Mouse (Mus musculus) Muller cell, postnatal 12 days (primary cell): ENCODE results near the gene Nubp1.

Experiments used
- DNase-seq: peaks from one replicate; pipeline ENCODE4 v3.0.0-alpha.2; 2015; ENCODE audit errors: inconsistent ontology term

Gene Nubp1

DNA sequence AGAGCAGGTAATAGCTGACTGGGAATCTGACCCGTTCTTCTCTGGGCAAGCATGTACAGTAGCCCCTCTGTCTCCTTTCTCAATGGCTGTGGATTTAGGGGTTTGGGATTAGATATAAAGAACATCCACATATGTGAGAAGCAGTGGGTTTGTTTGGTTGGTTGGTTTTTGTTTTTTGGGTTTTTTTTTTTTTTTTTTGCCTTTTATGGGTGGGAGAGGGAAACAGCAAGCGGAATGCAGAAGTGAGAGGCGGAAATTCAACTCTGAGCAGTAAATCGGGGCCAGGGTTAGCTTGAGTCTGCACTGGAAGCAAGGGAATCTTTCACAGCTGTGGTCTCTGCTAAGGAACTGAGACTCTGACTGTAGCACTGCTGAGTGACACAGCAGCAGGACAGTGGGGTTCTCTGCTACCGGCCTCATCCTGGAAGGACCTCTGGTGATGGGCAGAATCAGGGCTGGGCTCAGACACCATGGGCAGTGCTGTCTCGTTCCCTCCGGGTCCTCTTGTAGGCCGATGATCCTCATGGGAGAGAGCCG, 6.0 kb downstream of the Nubp1 start:
- no peak for DNase-seq

DNA sequence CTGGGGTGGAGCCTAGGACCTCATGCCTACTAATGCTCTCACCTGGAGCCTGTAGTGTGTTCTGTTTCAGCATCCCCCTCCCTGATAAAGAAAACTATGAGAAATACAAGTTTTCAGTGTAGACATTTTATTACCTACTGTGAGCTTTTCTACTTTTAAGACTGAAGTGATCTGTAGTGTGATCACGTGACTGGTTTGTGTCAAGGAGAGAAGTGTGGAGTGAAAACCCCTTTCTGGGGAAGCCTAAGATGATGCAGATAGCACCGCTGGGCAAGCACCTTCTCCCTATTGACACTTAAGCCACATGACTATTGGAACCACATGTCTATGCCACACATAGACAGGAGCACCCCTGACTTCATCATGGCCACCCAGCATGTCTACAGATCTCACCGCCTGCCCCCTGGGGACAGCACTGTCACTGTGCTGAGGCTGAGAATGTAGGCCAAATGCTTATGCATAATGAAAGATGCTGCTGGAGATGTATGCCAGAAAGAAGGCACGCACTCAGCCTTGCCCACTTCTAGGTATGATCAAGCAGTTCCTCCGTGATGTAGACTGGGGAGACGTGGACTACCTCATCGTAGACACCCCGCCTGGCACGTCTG, 8.8 kb downstream of the Nubp1 start:
- no peak for DNase-seq

DNA sequence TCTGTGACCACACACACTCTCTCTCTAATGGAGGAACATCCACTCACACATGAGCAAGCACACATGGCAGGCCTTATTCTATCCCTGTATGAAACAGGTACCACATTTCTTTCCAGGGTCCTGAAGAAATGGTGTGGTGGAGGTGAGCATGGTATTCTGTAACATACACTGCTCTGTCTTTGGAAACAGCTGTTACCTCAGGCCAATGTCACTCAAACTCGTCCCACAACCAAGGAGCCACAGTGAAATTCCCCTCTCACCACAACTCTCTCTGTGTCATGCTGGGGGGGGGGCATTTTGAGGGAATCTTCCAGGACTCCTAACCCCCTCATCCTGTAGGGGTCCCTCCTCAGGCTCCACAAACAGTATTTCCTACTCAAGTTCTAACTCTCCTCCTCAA, 20.2 kb downstream of the Nubp1 start:
- DNase-seq, result no peak

DNA sequence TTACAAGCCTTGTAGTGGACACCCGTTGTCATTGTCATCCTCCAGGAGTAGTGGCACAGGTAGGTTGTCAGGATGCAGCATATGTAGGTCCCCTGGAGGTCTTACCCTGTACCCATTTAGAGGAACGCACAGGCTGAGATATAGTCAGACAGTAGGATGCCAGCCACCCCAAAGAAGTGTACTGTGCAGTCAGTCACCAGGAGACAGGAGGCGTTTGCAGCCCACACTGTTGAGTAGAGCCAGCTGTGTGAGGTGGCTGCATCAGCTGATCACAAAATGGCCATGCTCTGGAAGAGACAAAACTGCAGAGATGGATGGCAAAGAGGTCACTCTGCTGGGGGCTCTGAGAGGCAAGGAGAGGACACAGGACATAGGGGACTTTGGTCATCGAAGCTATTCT, 20.6 kb downstream of the Nubp1 start:
- no peak for DNase-seq

DNA sequence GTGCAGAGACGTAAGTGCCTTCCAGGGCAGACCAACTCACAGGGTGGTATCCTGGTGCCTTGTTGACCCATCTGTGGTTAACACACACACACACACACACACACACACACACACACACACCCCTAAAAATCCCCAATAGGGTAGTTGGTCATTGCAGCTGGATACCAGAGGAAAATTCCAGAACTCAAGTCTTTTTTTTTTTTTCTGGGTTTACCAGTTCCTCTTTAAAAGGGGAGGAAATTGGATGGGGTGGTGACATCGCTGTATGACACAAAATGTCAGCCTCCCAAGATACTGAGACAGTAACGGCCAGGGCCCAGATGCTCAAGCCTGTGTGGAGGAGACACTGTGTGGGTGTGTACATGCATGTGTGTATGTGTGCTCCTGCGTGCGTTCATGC, 21.6 kb downstream of the Nubp1 start:
- no peak for DNase-seq

DNA sequence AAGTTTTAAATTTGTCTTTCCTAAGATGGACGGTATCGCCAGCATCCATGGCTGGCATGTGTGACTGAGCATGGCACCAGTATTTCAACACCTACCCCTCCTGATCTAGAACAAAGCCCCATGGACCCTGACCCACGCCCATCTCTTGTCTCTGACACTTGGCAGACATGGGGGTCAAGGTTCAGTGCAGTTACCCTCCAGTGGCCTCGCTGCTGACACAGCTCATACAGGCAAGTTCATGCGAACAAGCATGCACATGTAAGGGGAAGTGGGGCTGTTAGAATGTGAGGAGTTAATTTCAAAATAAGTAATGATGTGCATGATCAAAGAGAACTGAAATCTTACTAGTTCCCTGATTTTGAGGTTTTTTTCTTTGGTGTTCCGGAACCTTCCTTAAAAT, 24.4 kb downstream of the Nubp1 start:
- no peak for DNase-seq

DNA sequence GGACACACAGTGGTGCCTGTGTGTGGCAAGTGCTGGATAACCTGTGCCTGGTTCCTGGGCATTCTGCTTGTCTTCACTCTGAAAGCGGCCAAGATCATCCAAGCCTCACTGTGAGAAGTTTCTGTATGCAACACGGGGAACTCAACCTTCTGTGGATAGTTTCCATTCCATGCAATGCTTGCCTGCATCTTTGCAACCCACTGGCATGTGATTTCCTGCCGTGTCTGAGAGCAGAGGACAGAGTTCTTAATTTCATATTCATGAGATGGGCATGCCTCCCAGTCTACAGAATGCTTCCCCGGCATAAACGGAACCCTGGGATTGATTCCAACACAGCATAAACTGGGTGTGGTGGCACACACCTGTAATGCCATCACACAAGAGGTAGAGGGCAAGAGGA, 26.3 kb downstream of the Nubp1 start:
- DNase-seq, result no peak

DNA sequence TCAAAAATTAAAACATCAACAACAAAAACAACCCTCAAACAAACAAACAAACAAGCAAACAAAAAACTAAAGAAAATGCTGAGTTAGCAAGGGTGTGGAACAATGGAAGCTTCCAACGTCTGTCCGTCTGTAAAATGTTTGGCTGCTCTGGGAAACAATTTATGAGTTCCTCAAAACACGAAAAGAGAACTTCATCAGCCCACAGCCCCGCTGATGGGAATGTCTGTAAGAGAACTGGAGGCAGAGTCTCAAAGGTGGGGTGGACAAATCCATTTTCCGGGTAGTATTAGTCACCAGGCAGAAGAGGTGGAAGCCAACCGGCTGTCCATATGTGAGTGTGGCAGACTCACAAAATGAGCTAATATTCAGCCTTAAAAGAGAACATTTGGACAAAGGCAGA, 29.6 kb downstream of the Nubp1 start:
- DNase-seq, result no peak

DNA sequence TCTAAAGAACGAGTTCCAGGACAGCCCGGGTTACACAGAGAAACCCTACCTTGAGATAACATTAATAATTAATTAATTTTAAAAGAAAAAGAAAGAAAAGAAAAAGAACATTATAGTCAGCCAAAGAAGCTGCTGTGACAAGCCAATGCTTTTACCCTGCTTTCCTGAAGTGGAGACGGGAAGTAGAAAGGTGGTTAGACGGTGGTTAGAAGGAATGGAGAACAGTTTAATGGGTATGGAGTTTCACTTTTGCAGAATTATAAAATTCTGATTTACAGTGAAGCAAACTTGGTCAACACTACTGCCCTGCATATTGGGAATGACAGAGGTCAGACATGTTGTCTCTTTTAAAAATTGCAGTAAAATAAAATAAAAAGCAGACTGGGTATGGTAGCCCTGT, 30.0 kb downstream of the Nubp1 start:
- DNase-seq, result no peak

DNA sequence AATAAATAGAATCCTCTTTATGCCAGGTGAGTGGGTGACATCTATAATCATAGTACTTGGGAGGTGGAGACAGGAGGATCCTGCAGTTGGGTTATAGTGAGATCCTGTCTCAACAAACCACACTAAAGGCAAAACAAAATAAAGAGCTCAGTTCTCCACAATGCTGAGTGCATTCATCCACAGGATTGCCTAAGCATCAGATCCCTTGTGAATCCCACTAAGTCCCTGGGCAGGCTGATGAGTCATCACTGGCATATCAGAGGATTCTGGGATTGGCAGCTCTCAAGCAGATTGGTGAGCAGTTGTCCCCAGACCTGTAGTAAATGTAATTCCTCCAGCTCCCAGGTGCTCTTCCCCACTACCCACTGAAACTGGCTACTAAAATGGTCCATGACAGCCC, 32.0 kb downstream of the Nubp1 start:
- DNase-seq, result peak; percentile 62

DNA sequence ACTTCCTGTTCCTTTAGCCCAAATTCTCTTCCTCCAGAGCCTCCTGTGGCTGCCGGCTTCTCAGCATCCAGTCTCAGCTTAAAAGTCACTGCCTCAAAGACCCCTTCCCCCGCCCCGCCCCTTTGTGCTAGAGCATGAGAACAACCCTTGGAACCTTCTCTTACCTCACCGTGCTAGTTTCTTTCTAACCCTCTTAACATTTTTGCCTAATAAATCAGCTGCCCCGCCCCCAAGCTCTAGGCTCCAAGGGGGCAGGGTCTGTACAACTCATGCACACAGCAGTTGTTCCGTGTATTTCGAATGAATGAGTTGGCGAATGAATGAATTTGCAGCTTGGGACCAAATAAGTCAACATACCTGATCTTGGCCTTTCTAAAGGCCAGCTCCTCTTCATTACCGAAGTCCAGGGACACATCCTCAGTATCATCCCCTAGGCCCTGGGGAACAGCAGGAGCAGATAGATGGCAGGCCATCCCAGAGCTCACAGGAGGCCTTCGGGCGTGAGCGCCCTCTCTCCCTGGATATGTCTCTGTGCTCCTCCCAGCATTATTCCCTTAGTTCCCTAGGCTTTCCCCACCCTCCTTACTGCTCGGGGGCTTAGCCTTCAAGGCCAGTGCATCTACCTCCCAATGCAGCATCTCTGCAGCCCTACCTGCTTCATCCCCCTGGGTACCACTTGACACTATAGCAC, 35.0 kb downstream of the Nubp1 start:
- peak; percentile 47 for DNase-seq

DNA sequence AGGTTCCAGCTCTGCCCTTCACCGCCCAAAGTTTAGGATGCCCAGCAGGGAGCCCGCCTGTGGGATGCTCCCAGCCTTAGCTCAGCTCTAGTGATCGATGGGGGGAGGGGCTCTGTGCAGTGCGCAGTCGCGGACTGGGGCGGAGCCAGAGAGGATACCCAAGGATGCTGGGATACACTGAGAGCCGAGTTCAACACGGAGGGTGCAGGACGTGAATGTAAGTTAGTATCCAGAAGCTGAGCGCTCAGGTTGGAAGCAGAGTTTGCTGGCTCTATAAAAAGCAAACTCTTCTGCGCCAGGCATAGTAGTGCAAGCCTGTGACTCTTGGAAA, 35.5 kb downstream of the Nubp1 start, which contains the start of gene Tvp23a:
TSS of gene Tvp23a (minus strand) at position 99 of the 331 bp plus-strand sequence.
- DNase-seq, result peak; percentile 88

DNA sequence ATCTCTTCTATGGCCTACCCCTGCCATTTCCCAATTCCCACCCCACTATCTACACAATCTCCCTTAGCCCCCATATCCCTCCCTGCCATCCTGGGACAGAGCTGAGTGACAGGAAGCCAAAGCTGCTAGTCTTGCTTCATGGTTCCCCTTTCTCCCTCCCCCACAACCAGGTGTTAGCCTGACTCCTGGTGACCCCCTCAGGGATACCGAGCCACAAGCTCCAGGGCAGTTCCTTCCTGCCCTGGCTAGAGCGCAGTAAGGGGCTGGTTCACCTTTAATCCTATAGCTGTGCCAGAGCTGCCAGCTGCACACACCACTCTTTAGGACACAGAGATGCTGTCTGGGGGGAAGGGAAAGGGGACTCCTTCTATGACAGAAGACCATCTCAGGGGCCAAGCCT, 36.0 kb downstream of the Nubp1 start:
- DNase-seq, result no peak

DNA sequence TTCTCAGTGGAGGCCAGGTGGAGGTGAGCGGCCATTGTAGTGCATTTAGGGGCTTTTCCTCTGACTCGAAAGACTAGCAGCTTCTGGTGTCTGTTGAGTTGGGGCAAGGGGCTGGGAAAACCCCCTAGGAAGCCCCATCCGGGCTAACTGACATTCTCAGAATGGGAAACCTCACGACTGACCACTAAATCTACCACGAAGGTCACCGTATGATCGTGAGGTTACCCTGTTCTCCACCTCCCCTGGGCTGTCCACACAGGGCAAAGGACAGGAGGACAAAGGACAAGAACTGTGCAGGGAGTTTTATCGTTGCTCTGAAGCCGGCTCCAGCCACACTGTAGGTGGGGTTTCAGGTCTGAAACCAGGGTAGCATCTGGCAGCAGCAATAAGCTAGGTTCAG, 37.2 kb downstream of the Nubp1 start:
- DNase-seq, result no peak

DNA sequence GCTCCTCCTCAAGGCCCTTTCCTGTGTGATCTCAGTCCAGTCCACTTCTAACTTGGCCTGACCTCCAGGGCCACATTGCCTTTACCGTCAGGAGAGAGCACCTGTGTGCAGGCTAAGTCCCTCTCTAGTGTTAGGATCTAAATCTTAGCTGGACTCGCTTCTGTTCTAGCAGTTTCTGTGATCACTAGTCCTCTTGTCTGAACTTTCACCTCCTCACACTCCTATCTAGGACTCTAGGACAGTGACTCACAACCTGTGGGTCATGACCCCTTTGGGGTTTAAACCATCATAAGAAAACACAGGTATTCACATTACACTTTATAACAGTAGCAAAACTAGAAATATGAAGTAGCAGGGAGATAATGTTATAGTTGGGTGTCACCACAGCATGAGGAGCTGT, 40.2 kb downstream of the Nubp1 start:
- no peak for DNase-seq

DNA sequence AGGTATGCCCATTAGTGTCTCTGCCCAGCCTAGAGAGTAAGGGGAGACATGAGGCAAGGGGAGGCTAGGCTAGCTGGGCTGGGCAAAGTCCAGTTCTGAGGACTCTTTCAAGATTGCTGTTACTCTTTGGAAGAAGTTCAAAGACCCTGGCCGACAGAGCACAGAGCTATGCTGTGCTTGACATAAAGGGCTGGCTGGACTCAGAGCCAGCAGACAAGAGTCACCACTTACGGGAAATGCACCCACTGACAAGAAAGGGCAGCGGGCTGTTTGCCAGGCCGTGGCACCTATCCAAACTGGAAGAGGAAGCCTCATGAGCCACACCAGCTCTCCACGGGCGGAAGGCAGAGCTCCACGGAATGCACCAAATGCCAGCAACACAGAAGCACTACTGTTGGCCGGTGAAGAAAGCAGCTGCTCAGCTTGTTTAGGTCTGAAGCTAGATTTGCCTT, 40.7 kb downstream of the Nubp1 start:
- DNase-seq, result peak; percentile 98

DNA sequence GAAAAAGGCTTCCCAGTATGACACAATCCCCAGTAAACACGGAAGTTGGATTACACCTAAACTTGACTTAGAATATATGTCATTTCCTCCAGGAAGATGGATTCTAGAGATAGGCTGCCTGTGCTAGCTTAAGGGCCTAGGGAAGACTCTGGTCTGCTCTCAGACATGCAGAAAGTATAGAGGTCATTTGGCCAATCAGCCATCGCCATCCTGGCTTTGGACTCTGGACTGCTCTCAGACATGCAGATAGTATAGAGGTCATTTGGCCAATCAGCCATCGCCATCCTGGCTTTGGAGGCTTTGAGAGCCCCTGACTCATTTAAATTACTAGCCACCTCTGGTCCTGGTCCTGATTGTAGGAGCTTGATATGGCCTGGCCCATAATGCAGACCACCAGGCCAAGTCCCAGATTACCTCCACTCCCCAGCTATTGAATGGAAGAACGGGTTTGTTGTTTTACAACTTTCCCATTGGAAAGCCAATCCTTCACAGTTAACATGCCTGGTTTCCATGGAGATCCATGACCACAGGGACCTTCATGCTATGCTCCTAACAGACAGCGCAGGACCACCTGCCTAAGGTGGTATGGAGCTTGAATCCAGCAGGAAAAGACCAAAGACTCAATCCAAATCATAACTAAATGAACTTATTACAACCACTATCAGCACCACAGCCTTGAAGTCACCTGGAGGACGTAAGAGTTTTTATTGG, 42.3 kb downstream of the Nubp1 start:
- DNase-seq, result no peak

DNA sequence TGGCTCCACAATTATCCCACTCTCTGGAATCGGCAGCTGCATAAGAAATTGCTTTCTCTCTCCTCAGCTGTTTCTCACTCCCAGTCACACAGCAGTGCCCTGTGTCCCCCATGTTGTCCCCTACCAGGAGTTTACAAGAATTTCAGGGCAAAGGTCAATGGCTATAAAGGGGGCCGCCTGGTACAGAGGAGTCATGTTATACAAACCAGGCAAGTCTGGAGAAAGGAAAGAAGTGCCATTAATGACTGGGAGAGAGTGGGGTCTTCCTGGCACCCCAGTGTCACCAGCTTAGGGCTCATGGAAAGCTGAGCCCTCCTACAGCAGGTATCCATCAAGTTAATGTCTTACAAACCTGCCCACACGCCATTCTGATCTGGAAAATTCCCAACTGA, 42.8 kb downstream of the Nubp1 start:
- no peak for DNase-seq

DNA sequence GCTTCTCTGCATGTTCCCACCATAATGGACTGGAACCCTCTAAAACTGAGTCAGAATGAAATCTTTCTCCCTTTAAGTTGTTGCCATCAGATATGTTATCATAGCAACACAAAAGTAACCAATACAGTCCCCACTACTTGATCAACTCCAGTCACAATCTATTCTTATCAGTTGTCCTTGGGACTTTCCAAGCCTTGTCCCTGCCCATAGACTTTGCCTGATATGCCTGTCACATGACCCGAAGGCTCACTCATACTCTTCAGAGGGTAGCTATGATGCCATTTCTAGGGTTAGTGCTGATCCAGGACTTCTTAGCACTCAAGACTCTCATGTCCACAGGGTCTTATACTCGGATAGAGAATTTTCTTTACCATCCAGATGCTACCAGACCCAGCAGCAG, 48.4 kb downstream of the Nubp1 start:
- no peak for DNase-seq

DNA sequence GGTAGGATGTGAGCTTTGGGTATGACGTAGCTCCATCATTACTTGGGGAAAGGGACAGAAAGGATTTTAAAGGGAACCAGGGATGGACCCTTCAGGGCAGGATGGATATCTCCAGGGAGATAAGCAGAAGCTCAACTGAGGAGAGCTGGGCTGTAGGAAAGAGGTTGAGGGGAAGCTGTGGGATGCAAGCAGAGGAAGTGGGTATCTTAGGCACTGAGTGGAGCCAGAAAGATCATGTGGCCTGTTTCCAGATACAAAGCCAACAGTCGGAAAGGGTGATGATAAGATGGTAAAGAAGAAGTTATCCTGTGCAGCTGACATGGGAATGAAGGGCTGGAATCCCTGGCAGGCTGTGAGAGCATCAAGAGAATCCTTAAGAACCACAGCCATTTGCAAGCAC, 49.4 kb downstream of the Nubp1 start:
- DNase-seq, result no peak

DNA sequence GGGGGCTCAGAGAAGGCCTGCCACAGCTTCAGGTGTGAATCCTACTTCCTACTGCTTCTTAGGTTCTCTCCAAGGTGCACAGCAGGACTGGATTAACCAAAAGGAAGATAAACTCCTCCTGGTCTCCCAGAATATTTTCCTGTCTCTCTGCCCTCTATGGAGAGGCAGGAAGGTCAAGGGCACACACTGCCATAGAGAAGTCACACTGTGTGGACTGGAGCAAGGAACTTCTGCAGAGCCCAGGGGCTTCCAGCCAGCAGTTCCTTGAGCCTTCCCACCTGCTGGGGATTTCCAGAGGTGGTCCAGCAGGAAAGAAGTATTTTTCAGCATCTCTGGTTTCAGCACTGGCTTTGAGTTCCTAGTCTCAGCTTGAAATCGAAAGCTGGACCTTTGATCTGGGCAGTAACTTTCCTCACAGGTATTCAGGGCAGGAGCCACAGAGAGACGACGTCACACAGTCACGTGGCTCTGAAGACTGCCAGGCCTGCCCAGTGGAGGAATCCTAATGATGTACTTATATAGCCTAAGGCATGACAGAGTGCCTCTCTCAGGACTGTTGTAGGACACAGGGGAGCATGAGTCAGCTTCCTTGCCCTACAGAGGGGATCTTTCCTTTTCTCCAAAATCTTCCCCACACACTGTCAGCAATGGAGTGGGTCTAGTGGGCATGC, 53.4 kb downstream of the Nubp1 start:
- DNase-seq, result no peak

DNA sequence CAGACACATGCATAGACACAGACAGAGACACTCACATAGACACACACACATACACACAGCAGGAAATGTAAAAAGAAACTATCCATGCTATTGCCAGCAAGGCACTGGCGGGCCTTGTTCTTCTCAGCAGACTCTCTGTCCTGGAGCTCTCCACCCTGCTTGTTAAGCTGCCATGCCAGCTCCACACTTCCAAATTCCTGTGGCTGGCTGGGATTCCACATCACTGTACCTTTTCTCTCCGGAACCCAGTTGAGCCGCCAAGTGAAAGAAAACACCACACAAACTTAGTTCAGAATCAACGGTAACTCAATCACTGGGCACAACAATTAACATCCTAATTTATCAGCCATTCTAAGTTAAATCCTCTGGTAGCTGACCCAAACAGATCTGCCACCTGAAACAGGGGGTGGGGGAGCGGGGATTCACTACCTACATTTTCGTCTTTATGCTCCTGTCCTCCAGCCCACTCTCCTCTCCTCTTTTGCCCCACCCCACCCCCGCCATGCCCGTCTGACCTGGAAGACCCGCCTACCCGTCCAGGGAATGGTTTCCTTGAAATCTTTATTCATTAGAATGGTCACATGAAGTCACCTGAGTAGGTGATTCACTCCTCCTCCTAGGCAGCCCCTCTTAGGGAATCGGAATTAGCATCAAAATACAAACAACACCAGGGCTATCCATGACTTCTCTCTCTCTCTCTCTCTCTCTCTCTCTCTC, 55.8 kb downstream of the Nubp1 start:
- DNase-seq, result peak; percentile 73
